Mouse (Mus musculus) mesoderm, embryonic 11.5 days (tissue): ENCODE results near the gene Gm10318.

ENCODE experiments used
- DNase-seq: peaks from one replicate; pipeline ENCODE4 v3.0.0-alpha.2; 2012; ENCODE audit warnings: low read depth, low spot score

Gm10318 gene

GRCm38 (mm10) chr10:77890987-77891565, 38.4 kb downstream of the Gm10318 start:
- DNase-seq = no peak

GRCm38 (mm10) chr10:77895562-77895961, 42.9 kb downstream of the Gm10318 start:
- no peak for DNase-seq

GRCm38 (mm10) chr10:77900126-77900525, 47.5 kb downstream of the Gm10318 start:
- no peak for DNase-seq

GRCm38 (mm10) chr10:77900903-77901818, 48.5 kb downstream of the Gm10318 start:
- DNase-seq = no peak

- no peak for DNase-seq
Observed at GRCm38 (mm10) chr10:77901871-77902210, 49.2 kb downstream of the Gm10318 start.

GRCm38 (mm10) chr10:77902211-77902893, 49.7 kb downstream of the Gm10318 start, which contains the start of gene Lrrc3:
Lrrc3 (minus strand) TSS chr10:77902536.
- DNase-seq = peak; percentile 58

GRCm38 (mm10) chr10:77902894-77903715, 50.4 kb downstream of the Gm10318 start:
- peak; percentile 73 for DNase-seq
